Mouse (Mus musculus) gastrocnemius, adult 2 months (tissue): ENCODE measurements around the gene Iqck. TPM values are rescaled to one million over a fixed set of nuclear protein-coding genes. Genes with fewer than 3 reads are reported as not detected.

Experiments used
- DNase-seq: peaks from one replicate; pipeline ENCODE4 v3.0.0; 2022
- H3K27ac ChIP-seq: fragments of 200-600 bp; 2 replicates; pipeline ENCODE4 v1.8.1; 2022; ENCODE audit warnings: mild to moderate bottlenecking
- H3K4me3 ChIP-seq: fragments of 200-600 bp; 2 replicates; pipeline ENCODE4 v1.8.1; 2022; ENCODE audit warnings: mild to moderate bottlenecking, moderate library complexity
- CTCF ChIP-seq: fragments of 200-600 bp; IDR thresholded peaks from 2 replicates; pipeline ENCODE4 v1.8.1; 2022; ENCODE audit warnings: antibody characterized with exemption, mild to moderate bottlenecking, moderate library complexity
- intact Hi-C: fragments of 180-260 bp; cut with DNase I; formaldehyde crosslinking; loops from one replicate; pipeline ENCODE4 v1.15.1; 2025
- total RNA-seq, 2 experiments: library from RNA; stranded (reverse); gene quantifications; 2 replicates each; pipeline ENCODE4 v1.2.3; 2021

Gene Iqck
- total RNA-seq, 2 experiments from 2014 or later = 0.22 to 0.23 TPM

DNA sequence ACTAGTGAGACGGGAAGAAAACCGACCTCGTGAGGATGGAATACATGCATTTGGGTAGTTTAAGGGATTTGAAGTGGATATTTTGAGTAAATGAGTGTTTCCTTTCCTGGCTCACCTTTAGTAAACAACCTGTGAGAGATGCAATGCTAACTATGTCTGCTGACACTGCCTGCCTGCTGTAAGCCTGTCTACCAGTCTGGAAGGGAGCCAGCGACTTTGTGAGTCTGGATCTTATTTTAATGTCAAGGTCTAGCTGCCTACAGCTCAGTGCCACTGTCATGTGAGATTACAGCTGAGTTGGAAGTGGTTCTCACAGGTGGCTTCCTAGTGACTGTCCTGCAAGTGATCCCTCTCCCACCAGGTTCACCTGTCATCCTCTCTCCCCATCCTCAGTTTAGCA is 49.0 kb downstream of the Iqck start:
- H3K4me3 ChIP-seq = no peak overlapping the region
- no peak overlapping the region for H3K27ac ChIP-seq
- intact Hi-C loops = no loop called here
- DNase-seq = no peak
- TF ChIP-seq CTCF = no peak

DNA sequence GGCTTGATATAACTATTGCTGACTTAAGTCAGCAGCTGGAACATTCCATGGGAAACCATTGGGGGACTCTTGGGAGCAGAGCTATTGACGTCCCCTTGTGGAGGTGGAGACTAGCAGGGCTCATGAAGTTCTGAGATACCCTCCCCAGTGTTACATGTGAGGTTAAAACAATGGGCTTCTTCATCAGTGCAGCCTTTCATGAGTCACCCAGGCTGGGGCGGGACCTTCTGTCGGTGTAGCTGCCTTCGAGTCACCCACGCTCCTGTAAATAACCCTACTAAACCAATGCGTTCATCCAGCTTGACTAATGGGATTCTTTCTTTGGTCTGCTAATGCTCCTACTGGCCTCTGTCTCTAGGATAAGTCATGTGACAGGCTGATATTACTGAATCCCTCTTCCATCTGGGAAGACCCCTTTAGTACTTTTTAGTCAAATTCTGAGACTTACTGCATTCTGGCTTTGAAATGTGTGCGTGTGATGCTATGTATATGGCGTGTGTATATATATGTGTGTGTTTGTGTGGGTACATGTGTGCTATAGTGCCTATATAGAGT is 53.5 kb downstream of the Iqck start:
- H3K4me3 ChIP-seq = no peak overlapping the region
- H3K27ac ChIP-seq = no peak overlapping the region
- intact Hi-C loops = loop anchor here (5.0 kb wide), 1 partner anchor 52 kb away; the partner anchor contains the start of genes Iqck and Knop1
- no peak for DNase-seq
- no peak for TF ChIP-seq CTCF

DNA sequence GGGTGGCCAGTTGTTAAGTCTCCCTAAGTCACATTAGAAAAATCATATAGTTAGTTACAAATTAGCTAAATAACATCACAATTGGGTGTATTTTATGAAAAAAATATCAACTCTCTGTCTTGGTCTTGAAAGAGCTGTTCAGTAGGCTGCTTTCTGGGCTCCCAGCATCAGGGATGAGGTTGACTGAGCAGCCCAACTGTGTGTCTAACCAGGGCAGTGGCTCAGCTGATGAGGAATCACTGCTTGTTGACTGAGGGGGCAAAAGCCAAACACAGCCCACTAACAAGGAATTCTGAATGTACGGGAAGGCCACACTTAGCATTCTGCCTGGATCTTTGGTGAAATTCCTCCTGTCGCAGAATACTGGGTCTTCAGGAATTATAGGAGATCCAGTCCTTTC is 54.9 kb downstream of the Iqck start:
- Histone ChIP-seq H3K27ac (no peak overlapping the region), H3K4me3 (no peak overlapping the region)
- intact Hi-C loops = no loop called here
- no peak for DNase-seq
- TF ChIP-seq CTCF = no peak

DNA sequence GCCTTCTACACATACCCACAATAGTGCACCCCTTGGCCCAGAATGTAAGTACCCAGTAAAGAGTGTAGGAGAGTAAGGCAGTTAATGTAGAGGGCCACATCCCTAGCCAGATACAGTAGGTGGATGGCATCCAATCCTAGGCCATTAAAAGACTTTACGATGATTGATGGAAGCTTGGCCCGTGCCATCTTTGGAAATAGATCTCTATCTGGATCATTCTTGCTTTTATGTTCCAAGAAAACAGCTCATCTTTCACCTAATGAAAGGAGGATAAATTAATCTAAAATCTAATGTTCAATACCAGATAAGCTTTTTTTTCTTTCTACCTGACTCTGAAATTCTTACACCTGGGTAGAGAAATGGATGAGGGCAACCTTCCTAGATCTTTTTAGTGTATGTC is 55.6 kb downstream of the Iqck start:
- DNase-seq = no peak
- Histone ChIP-seq H3K27ac (no peak overlapping the region), H3K4me3 (no peak overlapping the region)
- TF ChIP-seq CTCF = no peak
- intact Hi-C loops = no loop called here

DNA sequence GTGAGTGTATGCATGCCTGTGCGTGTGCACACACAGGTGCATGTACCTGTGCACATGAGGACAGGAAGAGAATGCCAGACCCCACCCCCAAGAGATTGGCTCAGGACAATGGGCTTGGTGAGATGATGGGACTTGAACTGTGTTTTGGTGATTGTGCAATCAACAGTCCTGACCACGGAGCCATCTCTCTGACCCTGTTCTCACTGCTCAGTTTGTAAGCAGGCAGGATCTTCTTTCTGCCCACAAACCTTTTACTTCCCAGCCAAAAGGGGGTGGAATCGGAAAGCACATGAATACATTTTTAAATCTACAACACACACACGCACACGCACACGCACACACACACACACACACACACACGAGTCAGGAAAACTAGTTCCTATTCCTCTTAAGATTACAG is 56.0 kb downstream of the Iqck start:
- Histone ChIP-seq H3K27ac (no peak overlapping the region), H3K4me3 (no peak overlapping the region)
- no peak for DNase-seq
- no peak for TF ChIP-seq CTCF
- intact Hi-C loops = no loop called here

DNA sequence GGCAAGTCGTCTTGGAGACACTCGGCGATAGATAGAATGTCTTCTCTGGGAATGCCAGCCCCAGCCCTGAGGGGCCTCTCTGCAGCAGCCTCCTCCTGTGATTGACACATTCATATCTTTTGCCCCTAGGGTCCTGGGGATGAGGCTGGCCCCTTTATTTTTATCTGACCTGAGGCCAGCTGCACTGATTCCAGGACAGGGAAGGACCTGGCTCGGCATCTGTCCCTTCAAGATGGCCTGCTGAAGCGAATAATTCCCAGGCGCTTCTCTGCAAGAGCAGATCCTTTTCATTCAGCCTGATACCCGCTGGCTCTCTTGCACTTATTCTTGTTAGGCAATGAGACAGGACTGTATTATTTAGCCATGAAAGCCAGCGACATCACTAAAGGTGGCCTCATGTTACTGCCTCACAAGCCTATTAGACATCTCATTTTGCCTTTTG is 56.5 kb downstream of the Iqck start:
- DNase-seq = no peak
- no peak for TF ChIP-seq CTCF
- no peak overlapping the region; the same call in 1 of the 2 replicates for H3K27ac ChIP-seq
- intact Hi-C loops = no loop called here
- H3K4me3 ChIP-seq = no peak overlapping the region

DNA sequence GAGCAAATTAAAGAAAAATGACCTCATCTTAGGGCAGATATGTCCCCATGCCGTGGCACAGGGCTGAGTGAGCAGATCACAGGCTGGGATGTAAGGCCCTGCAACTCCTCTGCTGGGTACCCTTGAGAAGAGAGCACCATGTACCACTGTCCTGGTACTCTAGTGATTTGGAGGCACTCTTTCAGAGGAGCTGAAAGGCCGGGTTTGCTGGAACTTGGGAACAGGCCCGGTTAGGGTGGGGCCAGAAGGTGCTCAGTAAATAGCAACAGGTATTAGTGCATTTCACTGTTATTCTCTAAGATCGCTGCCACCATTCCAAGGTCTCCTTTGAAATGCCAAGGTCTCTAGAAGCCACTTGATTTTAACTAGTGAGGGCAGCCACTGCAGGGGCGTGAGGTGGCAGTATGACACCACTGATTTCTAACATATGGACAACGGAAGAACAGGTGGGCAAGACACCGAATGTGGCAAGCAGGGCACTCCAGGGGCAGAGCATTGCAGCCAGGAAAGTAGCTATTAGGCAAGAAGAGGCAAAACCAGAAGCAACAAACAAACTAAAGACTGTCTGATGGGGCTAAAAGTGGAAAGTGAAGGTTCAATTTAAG is 59.1 kb downstream of the Iqck start:
- Histone ChIP-seq H3K4me3 (no peak overlapping the region), H3K27ac (no peak overlapping the region)
- intact Hi-C loops = loop anchor here (2.0 kb wide), 1 partner anchor 82 kb away; no protein-coding TSS in a partner anchor
- peak; percentile 55 for TF ChIP-seq CTCF
- peak; percentile 43 for DNase-seq

DNA sequence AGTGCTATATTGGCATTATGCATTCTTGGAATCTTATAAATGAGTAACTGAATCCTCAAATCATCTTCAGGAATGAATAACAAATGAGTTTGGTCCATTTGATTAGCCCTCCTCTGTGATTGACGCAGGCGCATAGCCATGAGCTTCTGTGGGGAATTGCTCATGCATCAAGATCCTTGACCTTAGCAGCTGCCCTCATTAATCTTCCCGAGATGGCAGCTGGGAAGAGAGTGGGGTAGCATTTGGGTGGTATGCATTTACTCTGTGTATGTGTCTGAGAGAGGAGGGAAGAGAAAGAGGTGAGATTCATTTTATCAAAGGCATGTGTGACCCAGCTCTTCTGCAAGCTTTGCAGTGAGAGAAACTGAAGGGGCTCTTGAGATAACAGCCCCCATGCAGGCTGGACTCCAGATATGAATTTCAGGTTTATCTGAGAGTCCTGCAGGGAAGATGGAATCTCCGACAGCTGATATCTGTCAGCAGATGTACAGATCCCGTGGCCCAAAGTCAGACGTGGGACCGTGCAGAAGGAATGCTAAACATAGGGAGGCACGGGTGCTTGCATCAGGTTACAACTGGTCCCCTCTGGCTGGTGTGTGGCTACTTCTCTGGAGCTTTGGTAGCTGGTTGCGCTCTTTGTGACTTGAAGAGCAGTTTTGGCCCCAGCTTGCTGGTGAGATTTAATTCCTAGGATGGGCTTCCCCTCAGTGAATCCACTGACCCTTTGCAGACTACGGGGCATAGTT is 63.9 kb downstream of the Iqck start:
- H3K4me3 ChIP-seq = no peak overlapping the region
- no peak for TF ChIP-seq CTCF
- intact Hi-C loops = no loop called here
- H3K27ac ChIP-seq = peak overlapping the region; percentile 8; the same call in 1 of the 2 replicates
- no peak for DNase-seq

DNA sequence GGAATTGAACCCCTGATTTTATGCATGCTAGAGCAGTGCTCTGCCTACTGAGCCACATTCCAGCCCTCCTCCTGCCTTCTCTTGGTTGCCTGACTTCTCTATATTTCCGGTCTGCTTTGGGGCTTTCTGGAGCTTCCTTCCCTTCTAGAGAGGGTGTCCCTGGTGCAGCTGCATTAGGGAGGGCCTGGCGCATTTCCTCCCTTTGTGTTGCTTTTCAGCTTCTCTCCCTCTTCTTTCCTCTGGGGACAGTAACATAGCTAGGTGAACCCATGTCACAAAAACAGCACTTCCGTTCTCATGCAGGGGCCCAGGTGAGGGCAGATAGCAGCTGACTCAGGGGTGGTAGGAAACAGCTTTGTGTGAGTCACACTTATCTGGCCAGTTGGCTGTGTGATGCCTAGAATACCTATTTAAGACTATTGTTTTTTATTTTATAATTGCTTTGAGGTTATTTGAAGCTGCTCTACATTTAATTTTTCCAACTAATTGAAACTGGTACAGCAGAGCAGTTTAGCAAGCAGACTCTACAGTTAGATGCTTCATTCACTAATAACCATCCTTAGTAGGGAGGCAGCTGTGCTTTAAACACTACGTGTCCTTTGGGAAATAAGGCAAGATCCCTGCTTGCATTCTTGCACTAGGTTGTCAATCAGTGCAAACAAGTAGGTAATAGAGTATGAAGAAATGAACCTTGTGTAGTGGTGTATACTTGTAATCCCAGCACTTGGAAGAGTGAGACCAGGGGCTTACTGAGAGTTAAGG is 67.1 kb downstream of the Iqck start:
- H3K4me3 ChIP-seq = no peak overlapping the region
- no peak for DNase-seq
- TF ChIP-seq CTCF = no peak
- peak overlapping the region; percentile 49 for H3K27ac ChIP-seq
- intact Hi-C loops = no loop called here

DNA sequence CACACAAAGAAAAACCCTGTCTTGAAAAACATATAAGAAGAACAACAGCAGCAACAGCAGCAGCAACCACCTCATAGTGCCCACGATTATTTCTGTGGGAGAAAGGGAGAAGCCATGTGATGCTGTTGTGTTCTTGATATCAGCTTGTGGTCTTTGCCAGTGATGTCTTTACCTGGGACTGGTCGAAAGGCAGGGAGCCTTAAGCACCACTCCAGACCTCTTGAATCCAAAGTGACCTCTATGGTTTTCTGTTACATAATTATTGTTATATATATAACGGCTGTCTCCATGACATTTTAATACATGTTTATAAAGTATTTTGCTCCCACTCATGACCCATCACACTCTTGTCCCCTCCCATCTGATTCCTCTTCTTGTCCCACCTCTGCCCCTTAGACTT is 70.0 kb downstream of the Iqck start:
- H3K27ac ChIP-seq = peak overlapping the region; percentile 83
- H3K4me3 ChIP-seq = peak overlapping the region; percentile 56
- intact Hi-C loops = loop anchor here (5.0 kb wide), 1 partner anchor 57 kb away; no protein-coding TSS in a partner anchor
- TF ChIP-seq CTCF = no peak
- no peak for DNase-seq

DNA sequence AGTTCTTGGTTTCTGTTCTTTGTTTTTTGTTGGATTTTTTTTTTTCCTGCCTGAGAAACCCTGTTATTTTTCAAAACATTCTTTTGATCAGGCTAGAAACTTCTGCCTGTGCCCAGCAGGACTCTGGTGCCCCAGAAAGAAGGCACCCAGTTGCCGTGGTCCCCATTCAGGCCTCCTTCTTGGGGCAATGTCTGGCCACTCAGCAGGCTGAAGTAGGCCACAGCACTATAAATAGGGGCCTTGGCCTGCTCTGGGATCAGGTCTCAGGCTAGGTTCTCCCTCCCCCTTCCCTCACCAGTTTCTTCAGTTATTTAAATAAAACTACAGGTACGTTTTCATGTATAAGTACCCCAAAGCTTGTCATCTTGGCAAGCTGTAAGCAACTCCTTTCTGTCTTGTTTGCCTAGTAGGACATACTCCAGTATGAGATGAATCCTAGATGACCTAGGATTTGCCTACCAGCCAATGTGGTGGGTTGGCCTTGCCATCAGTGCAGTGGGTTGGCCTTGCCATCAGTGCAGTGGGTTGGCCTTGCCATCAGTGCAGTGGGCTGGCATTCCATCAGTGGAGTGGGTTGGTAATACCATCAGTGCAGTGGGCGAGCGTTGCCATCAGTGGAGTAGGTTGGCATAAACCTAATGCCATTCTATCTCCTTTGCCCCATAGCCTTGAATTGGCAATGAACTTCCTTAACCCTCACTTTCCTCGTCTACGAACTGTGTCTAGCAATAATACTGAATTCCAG is 71.1 kb downstream of the Iqck start:
- DNase-seq = peak; percentile 71
- peak overlapping the region; percentile 56 for H3K4me3 ChIP-seq
- no peak for TF ChIP-seq CTCF
- intact Hi-C loops = loop anchor here (2.0 to 5.0 kb wide), 2 partner anchors 56 to 68 kb away; partner anchors contain the start of gene Gprc5b
- peak overlapping the region; percentile 83 for H3K27ac ChIP-seq

DNA sequence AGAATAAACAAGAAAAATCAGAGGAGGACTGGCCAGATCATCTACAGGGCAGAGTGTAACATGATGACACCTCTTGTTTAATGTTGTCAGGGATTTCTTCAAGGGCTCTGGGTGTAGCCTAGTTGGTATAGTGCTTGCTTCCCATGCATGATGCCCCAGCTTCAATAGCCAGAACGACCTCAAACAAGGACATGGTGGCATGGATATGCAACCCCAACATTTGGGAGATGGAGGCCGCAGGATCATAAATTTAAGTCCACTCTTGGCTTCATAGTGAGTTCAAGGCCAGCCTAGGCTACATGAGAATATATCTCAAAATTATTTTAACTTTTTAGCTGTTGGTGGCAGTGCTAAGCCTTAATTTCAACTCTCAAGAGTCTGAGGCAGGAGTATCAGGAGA is 71.7 kb downstream of the Iqck start:
- DNase-seq = no peak
- no peak for TF ChIP-seq CTCF
- Histone ChIP-seq H3K4me3 (no peak overlapping the region), H3K27ac (peak overlapping the region; percentile 83)
- intact Hi-C loops = loop anchor here (2.0 to 5.0 kb wide), 2 partner anchors 55 to 68 kb away; partner anchors contain the start of gene Gprc5b
